Mouse (Mus musculus) retina, postnatal 7 days (tissue): ENCODE measurements around the gene Ube2f.

Experiments used
- DNase-seq: peaks from one replicate; pipeline ENCODE4 v3.0.0-alpha.2; 2012; ENCODE audit warnings: low read depth, low spot score

Ube2f gene

DNA sequence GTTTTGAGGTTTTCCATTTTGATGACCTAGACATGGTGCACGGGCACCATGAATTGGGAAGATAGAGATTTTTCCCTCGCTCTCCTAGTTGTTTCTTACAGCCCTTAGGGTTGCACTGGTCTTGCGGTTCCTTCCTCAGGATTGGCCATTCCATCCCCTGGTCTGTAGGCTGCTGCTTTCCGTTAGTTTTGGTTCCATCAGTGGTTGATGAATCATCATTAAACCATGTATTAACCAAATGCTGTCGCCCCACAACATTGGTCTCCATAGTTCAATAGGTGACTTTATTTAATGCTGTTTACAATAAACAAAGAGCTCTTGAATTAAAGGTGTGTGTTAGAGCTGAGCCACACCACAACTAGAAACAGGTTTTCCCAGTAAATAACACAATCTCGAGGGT is 12.4 kb upstream of the Ube2f start:
- no peak for DNase-seq

DNA sequence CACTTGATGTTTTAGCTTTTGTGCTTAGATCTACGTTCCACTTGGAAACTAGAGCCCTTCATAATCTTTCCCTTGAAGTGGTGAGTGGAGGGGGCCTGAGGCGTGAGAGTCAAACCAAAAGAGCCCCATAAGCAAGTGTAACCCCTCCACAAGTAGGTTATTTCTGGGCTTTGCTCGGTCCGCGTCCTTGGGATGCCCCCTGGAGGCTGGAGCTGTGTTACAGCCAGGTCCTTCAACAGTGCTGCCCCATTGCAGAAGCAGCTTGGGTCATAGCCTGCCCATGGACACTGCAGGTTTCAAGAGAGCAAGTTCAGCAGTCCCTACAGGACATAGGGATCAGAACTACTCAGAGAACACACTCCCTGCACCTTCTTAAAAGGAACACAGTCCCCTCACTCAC is 11.0 kb upstream of the Ube2f start:
- no peak for DNase-seq

DNA sequence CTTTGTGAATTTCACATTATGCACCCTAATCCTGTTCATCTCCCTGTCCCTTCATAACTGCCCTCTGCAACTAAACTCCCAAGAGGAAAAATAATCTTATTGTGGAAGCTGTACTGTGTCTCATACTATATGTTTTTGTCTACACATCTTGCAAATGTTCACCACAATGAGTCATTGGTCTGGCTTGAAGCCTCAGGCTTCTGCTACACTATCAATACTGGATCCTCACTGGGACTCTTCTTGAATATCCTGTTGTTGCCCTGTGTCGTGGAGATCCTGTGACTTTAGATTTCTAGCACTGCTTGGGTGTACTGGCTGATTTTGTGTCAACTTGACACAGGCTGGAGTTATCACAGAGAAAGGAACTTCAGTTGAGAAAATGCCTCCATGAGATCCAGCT is 10.3 kb upstream of the Ube2f start:
- DNase-seq, result no peak

DNA sequence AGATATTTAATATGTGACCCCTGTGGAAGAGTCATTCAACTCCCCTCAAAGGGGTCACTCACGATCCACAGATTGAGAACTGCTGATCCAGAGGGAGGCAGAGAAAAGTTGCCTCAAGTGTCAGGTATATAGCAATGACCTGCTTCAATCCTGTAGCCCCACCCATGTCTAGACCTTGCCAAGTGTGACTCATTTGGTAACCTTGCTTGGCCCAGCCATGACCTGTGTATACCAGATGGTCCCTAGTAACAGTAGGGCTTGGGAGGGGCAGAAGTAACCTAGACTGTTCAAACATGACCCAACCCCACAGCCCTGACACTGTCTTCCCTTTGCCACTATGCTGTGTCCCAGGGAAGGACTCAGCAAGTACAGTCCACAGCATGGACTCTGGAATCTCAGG is 9.4 kb upstream of the Ube2f start:
- no peak for DNase-seq

DNA sequence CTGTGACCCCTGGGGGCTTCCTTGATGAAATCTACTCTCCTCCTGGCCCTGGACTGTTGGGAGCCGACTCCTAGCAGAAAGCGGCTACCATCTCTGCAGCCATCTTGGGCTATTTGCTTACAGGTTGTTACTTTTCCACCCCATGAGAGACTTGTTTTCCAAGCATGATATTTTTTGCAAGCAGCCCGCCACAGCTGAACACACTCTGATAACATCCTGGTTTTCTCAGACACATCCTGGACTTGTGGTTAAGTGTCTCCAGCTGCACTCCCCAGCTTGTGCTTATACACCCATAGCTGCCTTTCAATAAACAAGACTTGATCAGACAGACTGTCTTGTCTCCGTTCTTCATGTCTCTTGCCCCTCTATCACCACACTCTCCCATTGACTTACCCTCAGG is 8.9 kb upstream of the Ube2f start:
- DNase-seq, result no peak

DNA sequence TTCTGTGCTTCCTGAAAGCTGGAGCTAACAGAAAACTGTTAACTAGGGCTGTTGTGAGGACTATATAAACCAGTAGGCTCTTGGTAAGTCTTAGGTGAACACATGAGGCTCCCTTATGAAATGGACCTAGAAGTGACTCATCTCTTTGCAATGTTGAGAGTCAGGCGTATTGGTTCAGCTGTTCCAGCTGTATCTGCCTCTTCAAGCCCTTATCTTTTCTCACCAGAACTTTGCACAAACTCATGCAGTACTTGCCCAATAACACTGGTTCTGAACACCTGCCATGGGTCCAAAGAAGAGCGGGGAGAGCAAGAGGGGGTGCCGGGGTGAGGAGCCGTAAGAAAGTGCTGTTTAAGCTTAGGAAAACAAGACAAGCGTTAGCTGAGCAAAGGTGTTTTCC is 1.9 kb upstream of the Ube2f start:
- no peak for DNase-seq

DNA sequence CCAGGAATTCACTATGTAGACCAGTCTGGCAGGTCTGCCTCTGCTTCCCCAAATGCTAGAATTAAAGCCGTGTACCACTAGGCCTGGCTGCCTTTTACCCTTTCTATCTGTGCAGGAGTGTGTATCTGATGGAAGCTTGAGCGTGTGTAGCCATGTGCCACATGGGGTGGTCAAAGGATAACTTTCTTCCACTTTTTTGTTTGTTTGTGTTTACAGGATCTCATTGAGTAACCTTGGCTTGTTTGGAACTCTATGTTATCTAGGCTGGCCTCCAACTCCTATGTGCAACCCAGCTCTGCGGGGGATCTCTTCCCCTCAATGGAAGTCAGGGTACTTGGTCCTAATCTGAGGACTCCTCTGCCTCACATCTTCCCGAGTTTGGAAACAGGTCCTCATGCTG is 1.1 kb upstream of the Ube2f start:
- no peak for DNase-seq

DNA sequence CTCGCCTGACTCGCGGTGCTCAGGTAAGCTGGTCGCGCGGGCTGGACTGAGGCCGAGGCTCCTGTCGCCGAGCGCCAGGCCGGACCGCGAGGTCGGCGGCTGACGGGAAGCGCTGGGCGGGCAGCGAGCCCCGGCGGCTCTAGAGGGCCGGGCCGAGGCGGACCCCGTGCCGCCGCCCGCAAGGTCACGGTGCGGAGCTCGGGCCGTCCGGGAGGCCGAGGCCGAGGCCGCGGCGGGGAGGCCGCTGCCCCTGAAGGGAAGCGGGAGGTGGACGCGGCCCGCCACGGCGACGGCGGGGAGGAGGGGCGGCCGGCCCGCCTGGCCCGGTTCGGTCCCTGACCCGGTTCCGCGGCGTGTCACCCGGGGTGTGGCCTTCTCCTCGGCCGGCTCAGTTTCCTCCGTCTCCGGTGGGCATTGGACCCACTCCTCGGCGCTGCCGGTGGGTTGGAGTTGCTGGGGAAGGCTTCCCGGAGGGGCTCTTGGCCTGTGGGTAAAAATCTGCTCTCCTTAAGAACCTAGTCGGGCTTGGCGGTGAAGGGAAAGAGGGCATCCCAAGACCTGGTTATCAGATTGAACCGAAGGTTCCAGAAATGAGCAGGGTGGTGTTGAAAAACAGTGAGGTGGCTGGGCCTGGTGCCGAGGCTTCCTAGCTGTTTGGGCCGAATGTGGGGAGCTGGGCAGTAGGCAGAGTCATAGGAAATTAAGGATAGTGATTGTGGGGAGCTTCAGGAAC is 477 bp downstream of the Ube2f start:
- no peak for DNase-seq

DNA sequence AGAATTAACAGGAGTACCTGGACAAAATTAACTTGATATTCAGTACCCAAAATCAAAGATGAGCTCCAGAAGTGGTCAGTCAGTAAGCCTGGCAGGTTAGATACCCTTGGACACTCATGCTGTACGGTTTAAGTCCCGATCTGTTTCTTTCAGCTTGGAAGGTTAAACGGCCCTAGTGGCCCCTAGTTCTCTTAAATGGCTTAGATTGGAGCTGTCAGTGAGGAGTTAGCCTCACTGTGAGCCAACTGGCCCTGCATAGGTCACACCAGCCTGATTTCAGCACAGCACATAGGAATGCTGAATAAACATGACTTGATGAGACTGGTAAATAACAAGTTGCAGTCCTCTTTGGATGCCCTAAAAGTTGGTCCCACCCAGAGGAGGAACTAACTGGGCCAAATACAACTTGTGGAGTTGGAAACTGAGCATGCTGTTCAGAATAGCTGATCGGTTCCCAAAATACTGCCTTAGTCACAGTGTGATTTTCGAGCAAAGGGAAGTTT is 1.1 kb downstream of the Ube2f start:
- DNase-seq, result no peak

DNA sequence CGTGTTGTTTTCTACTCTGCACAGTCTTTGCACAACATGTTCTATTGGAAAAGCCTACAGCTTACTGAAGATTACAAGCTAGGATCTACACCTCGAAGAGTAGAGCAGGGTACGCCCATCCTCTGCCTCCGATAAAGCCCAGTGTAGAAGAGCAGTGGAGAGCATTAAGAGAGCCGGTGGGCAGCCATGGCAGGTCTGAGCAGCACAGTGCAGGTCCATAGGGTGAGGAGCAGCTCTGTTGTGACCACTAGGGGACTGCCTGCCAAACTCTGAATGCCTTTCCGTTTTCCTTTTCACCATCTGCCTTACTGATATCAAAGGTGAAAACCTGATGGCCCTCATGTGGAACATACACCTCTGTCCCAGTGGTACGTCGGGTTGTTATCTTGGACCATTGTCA is 1.8 kb downstream of the Ube2f start:
- no peak for DNase-seq

DNA sequence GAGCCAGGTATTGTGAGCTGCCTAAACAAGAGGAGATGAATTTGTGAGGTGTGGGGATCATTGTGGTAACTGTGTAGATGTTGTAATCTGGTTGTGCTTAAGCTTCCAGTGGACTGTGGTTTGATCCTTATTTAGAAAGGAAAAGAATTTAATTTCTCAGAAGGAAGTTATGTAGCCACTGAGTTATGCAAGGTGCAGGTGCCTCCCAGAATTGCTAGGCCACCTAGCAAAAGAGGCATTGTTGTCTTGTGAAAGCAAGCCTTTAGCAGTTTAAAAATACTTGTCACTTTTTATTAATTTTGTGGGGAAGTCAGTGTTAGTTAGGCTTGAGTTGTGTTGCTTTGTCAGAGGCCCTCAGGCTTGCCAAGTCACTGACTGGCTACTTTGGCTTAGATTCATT is 7.8 kb downstream of the Ube2f start:
- DNase-seq, result no peak

DNA sequence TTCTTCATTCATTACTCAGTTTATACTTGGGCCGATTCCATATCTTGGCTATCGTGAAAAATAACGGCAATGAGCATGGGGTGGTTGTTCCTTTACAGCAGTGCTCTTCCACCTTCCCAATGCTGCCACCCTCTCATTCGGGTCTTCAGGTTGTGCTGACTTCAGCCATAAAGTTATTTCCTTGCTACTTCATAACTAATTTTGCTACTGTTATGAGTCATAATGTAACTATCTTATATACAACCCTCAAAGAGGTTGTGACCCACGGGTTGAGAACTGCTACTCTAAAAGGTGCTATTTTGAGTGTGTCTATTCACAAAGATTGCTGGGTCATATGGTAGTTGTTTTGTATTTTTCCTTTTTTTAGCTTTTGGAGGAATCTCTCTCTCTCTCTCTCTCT is 9.7 kb downstream of the Ube2f start:
- no peak for DNase-seq

DNA sequence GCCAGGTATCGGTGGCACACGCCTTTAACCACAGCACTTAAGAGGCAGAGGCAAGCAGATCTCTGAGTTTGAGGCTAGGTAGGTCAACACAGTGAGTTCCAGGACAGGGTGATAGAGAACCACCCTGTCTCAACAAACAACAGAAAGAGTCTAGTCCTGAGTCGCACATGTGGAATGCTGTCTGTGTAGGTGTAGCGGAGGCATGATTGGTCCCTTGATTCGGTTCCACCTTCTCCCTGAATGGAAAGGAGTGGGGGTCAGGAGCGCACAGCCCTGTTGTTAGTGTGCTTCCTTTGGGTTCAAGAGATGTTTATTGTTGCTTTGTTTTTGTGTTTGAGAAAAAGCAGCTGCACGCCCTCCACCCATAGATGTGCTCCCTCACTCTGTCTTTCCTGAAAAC is 12.4 kb downstream of the Ube2f start:
- DNase-seq, result no peak

DNA sequence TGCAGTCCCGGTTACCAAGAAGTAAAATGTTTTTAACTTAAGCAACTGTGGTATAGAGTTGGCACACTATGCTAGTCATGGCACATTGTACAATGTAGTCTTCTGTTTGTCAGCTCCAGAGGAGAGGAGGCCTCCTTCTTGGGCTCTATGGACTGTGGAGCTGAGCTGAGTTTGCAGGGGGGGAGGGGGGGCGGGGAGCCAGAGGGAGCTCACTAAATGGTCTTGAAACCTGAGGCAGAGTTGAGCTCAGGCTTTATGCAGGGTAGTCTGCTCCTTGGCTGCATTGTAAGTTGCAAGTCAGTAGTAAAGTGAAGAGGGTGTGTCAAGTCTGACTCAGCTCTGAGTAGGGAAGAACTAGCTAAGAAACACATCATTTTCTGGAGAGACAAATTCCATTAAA is 22.2 kb downstream of the Ube2f start:
- no peak for DNase-seq

DNA sequence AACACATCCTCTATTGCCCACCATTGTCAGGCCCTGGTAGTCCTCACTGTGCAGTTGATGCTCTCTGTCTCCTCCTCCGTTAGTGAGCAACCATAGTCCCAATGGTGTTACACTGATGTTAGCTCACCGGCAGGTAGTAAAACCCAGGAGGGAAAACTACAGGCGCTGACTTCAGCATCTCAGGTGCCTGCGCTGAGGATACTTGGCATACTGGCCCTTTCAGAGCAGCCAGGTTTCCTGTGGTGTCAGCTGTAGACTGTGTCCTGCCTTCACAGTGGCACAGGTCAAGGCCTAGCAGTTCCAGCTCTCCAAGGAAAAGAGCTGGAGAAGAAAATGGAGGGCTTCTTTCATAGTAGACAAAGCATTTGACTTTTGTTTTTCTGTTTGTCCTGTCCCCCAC is 26.5 kb downstream of the Ube2f start:
- no peak for DNase-seq

DNA sequence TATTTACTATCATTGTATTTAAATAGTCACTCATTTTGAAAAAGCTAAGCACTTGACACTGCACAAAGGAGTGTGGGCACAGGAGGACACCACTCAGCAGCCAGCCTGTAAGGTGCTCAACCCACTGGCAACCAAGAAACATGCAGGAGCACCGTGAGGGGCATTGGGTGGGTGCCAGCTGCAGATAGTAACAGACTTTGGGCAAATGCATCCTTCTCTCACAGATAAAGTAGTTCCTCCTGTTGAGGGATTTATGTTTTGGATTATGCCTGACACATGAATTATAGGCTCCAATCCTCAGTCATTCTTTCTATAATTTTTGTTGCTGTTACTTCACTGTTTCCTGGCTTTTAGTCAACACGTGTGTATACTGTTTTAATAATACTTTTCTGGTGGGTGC is 27.4 kb downstream of the Ube2f start:
- DNase-seq, result no peak

DNA sequence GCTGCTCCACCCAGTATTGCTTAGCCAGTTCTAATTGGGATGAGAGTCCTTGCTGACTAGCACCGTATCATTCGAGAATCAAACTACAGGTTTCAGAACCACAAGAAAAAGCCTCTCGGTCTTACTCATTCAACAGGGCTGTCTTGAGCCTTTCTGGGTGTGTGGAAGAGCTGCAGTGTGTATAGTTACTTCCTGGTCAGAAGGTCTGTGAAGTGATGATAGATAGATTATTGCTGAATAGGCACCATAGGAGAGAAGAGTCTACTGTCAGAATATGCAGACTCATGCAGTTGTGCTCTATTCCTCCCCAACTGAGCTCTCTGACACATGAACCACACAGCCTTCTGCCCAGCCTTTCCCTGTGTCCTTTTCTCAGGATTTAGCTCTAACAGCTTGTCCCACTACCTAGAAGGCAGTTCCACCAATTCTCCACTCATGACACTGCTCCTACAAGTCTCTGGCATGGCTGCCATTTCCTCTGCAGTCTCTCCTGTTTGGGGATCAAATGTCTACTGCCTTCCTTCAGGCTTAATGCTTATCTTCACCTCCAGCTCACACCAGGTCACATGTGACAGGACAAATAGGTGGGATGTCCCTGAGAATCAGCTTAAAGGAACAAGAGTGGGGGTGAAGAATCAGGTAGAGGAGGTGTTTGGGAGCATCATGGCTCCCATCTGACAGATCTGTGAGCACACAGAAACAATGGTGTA is 28.5 kb downstream of the Ube2f start:
- no peak for DNase-seq

DNA sequence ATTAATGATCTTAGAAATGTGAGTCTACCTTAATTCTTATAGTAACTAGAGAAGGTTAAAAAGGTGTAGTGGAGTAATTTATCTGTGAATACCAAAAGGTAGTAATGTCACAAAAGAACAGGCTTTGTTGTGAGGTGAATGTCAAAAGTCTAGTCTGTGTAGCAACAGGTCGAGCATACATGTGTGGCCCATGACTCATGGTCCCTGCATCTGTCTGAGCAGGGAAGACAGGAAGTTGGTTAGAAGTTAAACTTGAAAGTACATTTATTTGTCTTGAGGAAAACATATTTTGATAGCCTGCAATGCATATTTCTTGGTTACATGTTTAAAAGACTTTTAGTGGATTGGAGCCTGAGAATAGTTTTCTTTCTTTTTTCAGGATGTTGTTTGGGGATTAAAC is 29.0 kb downstream of the Ube2f start:
- no peak for DNase-seq

DNA sequence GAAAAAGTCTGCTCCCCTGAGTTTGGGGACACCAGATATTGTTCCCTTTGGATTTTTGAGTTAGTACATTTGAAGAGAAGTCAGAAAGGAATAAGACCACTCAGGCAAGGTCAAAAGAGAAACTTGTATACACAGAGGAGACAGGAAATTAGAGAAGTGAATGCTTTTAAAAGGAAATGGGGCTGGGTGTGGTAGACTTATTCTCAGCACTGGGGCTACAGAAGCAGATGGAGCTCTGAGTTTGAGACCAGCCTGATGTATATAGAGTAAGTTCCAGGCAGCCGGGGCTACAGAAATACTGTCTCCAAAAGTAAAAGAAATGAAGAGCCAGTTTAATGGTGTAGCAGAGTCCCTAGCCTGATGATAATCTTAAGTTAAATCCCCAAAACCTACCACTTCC is 32.5 kb downstream of the Ube2f start:
- DNase-seq, result no peak

DNA sequence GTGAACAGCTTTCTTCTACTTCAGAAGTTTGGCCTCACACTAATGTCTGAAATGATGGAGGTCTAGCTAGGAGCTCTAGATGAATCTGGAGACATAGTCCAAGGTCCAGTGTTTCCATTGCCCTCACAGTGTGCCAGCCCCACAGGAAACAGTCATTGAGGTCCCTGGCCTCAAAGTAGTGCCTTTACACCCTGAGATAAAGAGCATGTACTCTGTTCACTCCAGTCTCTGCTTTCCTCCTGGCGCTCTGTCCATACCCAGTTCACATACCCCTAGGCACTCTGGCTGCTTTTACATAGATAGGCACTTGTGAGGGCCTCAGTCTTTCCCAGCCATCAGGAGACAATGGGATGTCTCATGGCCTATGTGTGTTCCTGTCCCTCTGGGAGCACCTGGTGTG is 39.3 kb downstream of the Ube2f start:
- DNase-seq, result no peak

DNA sequence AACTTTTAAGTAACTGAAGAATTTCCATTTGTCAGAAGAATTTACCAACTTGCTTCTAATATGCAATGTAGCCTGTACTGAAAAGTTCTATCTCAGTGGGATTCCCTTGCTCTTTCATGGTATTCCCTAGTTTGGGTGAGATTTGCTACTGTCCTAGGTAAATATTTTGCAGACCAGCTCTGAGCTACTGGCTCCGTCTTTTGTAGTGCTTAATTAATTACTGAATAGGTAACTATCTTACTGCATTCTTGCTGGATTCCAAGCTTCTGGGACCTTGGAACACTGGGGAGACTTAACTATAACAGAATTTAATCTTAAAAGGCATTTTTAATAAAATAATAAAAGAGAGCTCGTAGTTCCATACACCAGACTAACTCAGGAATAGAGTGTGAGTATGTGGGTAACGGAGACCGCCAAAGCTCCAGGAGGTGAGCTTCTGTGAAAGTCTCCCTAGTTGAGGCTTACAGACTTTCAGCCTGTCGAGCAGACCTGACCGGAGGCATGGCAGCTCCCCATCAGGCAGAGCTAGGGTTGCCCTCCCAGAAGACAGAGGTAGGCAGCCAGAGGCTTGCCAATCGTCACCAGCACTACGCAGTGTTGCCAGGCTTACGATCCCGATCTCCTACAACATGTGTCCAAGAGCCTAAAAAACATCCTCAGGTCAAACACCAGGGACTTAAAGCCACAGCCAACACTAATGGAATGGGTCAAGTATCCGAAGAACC is 42.2 kb downstream of the Ube2f start:
- DNase-seq, result no peak

DNA sequence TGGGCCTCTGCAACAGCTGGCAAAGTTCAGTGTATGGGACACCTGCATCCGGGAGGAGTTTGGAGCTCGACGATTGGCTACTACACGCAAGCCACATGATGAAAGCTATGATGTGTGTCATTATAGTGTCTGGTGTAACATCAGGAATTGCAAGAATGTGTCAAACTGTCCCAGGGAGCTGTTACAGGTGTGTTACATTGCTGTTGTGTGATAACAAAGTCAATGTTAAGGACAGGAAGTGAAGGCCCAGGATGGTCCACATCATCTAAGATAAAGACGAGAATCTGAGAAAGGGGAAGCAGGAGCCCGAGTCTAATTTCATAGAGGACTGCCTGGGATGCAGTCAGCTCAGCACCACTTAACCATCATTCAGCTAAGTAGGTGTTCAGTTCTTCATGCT is 45.4 kb downstream of the Ube2f start:
- DNase-seq, result no peak
